Mouse (Mus musculus) ovary, postnatal 36 days (tissue): Measurements from ENCODE around the gene Agxt.

Experiments used
- DNase-seq: peaks from one replicate; pipeline ENCODE4 v3.0.0; 2022; ENCODE audit warnings: low spot score, mixed read lengths

Gene Agxt

DNA sequence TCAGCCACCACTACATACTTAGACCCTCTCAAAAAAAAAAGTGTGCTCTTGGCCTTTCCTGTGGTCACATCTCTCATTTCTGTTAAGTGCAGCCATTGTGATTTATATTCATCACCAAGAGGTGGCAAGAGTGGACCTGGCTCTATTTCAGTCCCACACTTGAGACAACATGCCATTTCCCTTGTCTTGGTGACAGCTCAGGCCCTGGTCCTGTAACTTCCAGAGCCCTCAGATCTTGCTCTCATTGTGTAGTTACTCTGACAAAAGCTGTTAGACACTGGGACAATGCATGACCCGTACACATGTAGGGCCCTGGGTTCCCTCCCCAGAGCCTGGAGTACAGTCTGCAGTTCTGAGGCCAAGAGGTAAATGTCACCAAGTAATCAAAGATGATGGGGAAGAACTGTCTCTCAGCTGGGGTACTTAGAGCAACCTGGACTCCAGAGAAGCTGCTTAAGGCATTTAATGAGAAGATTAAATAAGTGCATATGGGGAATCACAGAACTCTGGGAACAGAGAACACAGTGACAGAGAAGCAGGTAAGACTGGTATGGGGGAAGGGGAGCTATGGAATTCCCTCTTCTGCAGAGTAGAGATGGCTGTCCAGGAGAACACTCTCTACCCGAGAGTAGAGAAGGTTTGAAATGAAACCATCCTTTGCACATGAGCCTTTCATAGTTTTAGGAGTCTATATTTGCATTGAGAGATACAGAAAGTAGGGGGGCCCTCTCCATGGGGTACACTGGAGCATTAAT, 16.0 kb downstream of the Agxt start:
- DNase-seq, result no peak

GRCm38 (mm10) chr1:93157566-93157965, 22.5 kb downstream of the Agxt start:
- DNase-seq, result no peak

- no peak for DNase-seq
Observed at GRCm38 (mm10) chr1:93158916-93159315, 23.9 kb downstream of the Agxt start.

GRCm38 (mm10) chr1:93159566-93160500, 24.8 kb downstream of the Agxt start:
- DNase-seq, result no peak

DNA sequence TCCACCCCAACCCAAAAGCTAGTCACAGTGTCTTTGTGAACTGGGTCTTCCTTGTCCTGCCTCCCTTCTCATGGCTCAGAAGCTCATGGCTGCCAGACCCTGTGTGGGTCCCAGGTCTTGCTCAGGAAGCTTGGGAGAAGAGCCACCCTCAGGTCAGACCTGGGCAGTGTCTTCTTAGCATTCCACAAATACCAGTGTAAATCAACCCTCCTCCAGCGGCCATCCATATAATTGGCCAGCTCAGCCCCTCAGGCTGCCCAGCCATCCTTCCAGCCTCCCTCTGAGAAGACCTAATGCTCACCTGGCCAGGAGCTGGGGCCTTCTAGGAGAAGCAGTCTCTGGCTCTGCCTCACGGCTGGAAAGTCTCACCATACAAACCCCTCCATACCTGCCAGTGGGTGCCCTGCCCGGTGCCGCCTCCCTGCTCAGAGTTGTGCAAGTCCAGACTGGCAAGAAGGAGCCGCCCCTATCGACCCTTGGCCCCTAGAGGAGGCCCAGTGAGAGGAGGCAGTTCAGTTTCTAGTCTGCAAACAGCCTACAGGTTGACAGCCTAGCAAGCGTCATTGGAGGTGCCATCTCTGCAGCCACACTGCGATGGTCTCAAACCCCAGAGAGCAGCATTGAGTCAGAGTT, 25.6 kb downstream of the Agxt start, which contains the start of gene 2310007B03Rik:
Gene 2310007B03Rik, minus strand, starts transcription at position 448 of the 633 bp plus-strand sequence.
- DNase-seq, result no peak

- no peak for DNase-seq
Observed at GRCm38 (mm10) chr1:93161350-93161749, 26.3 kb downstream of the Agxt start.

- DNase-seq, result no peak
Observed at GRCm38 (mm10) chr1:93161921-93162320, 26.9 kb downstream of the Agxt start.

DNA sequence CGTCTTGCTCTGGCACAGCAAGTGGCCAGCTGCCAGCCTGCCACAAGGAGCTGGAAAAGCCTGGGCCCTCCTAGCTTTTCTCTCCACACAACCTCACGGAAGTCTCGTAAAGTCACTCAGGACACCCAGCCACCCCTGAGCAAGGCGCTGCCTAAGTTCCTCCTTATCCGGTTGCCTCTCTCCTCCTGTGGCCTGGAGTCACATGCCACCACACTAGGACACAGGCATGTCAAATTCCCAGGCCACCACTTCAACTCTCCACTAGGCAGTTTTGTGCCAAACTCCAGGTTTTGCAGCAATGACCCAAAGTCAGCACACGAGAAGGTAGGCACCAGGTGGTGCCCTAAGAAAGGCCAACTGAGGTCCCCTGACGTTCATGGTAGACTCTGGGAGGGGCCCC, 27.5 kb downstream of the Agxt start:
- no peak for DNase-seq

- DNase-seq, result no peak
Observed at GRCm38 (mm10) chr1:93165447-93165846, 30.4 kb downstream of the Agxt start.

DNA sequence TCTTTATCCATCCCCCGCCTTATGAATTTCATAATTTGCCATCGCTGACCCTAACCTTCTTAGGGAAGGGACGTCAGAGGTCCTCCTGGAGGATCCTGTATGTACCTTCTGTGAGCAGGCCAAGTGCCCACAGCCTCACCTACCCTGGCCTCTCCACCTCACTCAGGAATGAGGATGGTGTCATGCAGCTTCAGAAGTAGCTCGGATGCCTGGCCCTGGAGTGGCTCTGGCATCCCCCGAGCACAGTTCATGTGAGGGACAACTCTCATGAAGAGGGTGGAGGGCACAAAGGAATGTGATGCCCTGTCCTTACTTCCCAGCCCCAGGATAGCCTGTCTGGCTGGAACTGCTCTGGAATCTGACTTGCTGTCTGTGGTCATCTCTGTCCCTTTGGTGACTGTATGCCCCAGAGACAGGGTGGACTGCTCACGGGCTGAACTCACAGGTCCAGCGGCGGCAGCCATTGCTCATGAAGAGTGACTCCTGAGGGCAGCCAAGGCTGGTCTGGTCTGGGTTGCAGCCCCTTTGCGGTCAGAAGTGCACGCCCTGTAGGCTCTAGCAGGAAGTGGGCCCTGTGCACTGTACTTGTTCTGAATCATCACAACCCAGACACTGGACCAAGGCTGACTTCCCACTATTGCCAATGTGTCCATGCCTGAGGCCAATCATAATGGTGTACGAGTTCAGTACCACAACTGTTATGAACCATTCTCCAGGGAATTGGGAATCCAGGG, 31.5 kb downstream of the Agxt start:
- no peak for DNase-seq

DNA sequence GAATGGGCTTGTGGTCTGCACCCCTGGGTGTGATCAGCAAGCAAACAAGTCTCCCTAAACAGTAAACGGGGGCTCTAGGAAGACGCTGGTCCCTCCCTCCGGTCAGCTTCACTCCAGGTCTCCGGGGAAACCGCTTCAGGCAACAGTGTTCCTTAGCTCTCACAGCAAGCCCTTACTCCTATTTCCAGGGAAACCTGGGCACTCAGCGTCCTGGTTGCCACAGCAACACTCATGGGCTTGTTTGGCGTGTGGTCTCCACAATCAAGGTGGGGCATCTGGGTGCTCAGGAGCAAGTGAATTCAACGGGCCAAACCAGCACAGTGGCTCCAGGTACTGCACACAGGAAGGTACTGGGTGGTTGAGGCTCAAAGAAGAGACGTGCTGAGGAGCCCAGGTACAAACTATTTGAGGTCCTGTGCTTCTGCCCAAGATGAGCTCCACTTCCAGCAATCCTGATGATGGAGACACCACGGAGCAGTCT, 33.3 kb downstream of the Agxt start, which contains the start of gene Crocc2:
Gene Crocc2, plus strand, starts transcription at position 431 of the 481 bp plus-strand sequence.
- DNase-seq, result no peak

- no peak for DNase-seq
Observed at GRCm38 (mm10) chr1:93173665-93174064, 38.6 kb downstream of the Agxt start.

- peak; percentile 81 for DNase-seq
Observed at GRCm38 (mm10) chr1:93174399-93174798, 39.4 kb downstream of the Agxt start.

- DNase-seq, result no peak
Observed at GRCm38 (mm10) chr1:93175849-93176248, 40.8 kb downstream of the Agxt start.

- peak; percentile 79 for DNase-seq
Observed at GRCm38 (mm10) chr1:93176525-93177332, 41.7 kb downstream of the Agxt start.

- no peak for DNase-seq
Observed at GRCm38 (mm10) chr1:93182281-93182680, 47.2 kb downstream of the Agxt start.

DNA sequence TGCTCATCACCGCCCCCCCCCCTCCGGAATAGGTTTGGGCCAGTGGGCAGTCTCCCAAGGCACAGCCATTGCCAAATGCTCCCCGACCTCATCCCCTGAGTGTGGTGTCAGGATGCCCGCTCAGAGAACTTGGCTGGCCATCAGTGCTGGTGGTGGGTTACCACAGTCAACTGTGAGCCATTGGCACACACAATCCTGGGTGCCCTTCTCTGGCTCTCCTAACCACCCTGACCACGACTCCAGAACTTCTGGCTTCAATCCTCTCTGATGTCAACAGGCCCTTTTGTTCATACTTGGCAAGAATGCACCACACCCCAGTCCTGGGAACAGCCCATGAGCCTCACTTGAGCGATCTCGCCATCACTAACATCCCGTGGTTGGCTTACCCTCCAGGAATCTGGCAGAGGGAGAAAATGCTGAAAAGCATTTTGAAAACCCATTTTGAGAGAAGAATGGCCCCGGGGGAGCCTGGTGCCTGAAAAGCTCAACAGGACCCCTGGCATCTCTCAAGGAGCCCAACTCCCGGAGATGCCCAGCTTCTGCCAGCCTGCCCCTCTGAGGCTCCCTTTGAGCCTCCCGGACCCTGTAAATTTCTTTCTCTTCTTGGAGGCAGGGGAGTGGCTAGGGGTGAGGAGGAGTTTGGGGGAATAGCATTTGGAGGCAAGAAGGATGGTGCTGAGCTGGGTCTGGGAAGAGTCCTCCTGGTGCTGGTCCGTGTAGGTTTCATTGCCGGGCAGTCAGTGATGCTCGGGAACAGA, 49.2 kb downstream of the Agxt start:
- DNase-seq, result no peak

- DNase-seq, result no peak
Observed at GRCm38 (mm10) chr1:93190726-93191305, 55.8 kb downstream of the Agxt start.

- DNase-seq, result no peak
Observed at GRCm38 (mm10) chr1:93194961-93195360, 59.9 kb downstream of the Agxt start.
